Mouse (Mus musculus) forebrain, postnatal 0 days (tissue): Measurements from ENCODE around the gene Cpne5. TPM values are rescaled to one million over a fixed set of nuclear protein-coding genes. Genes with fewer than 3 reads are reported as not detected.

Experiments
- ATAC-seq: fragments of 200-750 bp; cut with Nextera tagmentation; 2 replicates; pipeline ENCODE4 v1.8.0; 2017; ENCODE audit warnings: mild to moderate bottlenecking, moderate library complexity
- DNase-seq: peaks from one replicate; pipeline ENCODE4 v3.0.0-alpha.2; 2015
- H3K27ac ChIP-seq: fragments of 300-500 bp; sonication (generic); 2 replicates; pipeline ENCODE4 v1.5.1; 2014; ENCODE audit warnings: low read depth, mild to moderate bottlenecking, antibody characterized with exemption, low read length, moderate library complexity, mixed read lengths
- H3K27me3 ChIP-seq: fragments of 300-500 bp; sonication (generic); 2 replicates; pipeline ENCODE4 v1.6.1; 2014; ENCODE audit warnings: mild to moderate bottlenecking, low read length, mixed read lengths; ENCODE audit not compliant: insufficient read depth
- H3K36me3 ChIP-seq: fragments of 300-500 bp; sonication (generic); 2 replicates; pipeline ENCODE4 v1.6.1; 2014; ENCODE audit warnings: mild to moderate bottlenecking, moderate library complexity; ENCODE audit not compliant: insufficient read depth
- H3K4me1 ChIP-seq: fragments of 300-500 bp; sonication (generic); 2 replicates; pipeline ENCODE4 v1.6.1; 2014; ENCODE audit warnings: antibody characterized with exemption; ENCODE audit not compliant: insufficient read depth
- H3K4me2 ChIP-seq: fragments of 300-500 bp; sonication (generic); 2 replicates; pipeline ENCODE4 v1.6.1; 2014; ENCODE audit warnings: low read depth, mild to moderate bottlenecking, moderate library complexity
- H3K4me3 ChIP-seq: fragments of 300-500 bp; sonication (generic); 2 replicates; pipeline ENCODE4 v1.5.1; 2014; ENCODE audit warnings: low read depth, low read length, mixed read lengths
- H3K9ac ChIP-seq: fragments of 300-500 bp; sonication (generic); 2 replicates; pipeline ENCODE4 v1.6.1; 2014; ENCODE audit warnings: mild to moderate bottlenecking
- H3K9me3 ChIP-seq: fragments of 300-500 bp; sonication (generic); 2 replicates; pipeline ENCODE4 v1.6.1; 2016; ENCODE audit warnings: low read length
- CTCF ChIP-seq: sonication (generic); IDR thresholded peaks from 2 replicates; pipeline ENCODE4 v1.5.1; 2016; ENCODE audit warnings: antibody characterized with exemption, control low read depth, low read depth
- WGBS: fragments of 180-500 bp; shearing (Covaris S2); extraction: QIAGEN DNeasy Blood & Tissue Kit; methylation state at CpG from one replicate; pipeline ENCODE4 v1.1.7; 2014; 5-methylcytosine and 5-hydroxymethylcytosine counted together
- polyA plus RNA-seq: library from polyadenylated mRNA; unstranded; fragments of >200 nt; fragmentation: Nextera tagmentation; extraction: Ambion mirVana; gene quantifications from 2 replicates; pipeline ENCODE4 v1.2.1, GENCODE M21; 2015
- total RNA-seq: library from RNA; depleted of rRNA; stranded (reverse); fragments of >200 nt; gene quantifications from 2 replicates; pipeline ENCODE4 v1.2.3, GENCODE M21; 2014

Cpne5 gene
- total and polyA plus RNA-seq, 2 experiments from 2014 or later = 60.0 to 61.6 TPM

- TF ChIP-seq CTCF = no peak
- H3K4me2 ChIP-seq = no peak overlapping the region
- H3K9me3 ChIP-seq = no peaks in the 10 kb centered on the region
- no peaks in the 10 kb centered on the region for H3K36me3 ChIP-seq
- 0 out of 2 replicates have a peak, but pooled peaks cover 4% of the 10 kb centered on the region for H3K4me1 ChIP-seq
- ATAC-seq = no peak
- no peaks in the 10 kb centered on the region for H3K27me3 ChIP-seq
- 93% methylated on average over 15 of the region's 15 CpGs for WGBS
- no peak overlapping the region for H3K4me3 ChIP-seq
- H3K27ac ChIP-seq = no peak overlapping the region
- no peak for DNase-seq
- no peak overlapping the region for H3K9ac ChIP-seq
These were observed 79.1 kb downstream of the Cpne5 start for GRCm38 (mm10) chr17:29158899-29159298.

GRCm38 (mm10) chr17:29156866-29157265 is 81.1 kb downstream of the Cpne5 start:
- no peak for TF ChIP-seq CTCF
- Histone ChIP-seq H3K9ac (no peak overlapping the region), H3K36me3 (no peaks in the 10 kb centered on the region), H3K4me2 (no peak overlapping the region), H3K4me1 (0 out of 2 replicates have a peak, but pooled peaks cover 4% of the 10 kb centered on the region), H3K27ac (no peak overlapping the region), H3K4me3 (no peak overlapping the region), H3K9me3 (no peaks in the 10 kb centered on the region), H3K27me3 (no peaks in the 10 kb centered on the region)
- ATAC-seq (no peak), DNase-seq (no peak)
- 92% methylated on average over 8 of the region's 8 CpGs for WGBS

- peak; percentile 14; the same call in 1 of the 2 replicates for ATAC-seq
- DNase-seq = no peak
- no peak overlapping the region for H3K4me3 ChIP-seq
- H3K4me1 ChIP-seq = 0 out of 2 replicates have a peak, but pooled peaks cover 4% of the 10 kb centered on the region
- H3K27me3 ChIP-seq = no peaks in the 10 kb centered on the region
- no peak overlapping the region for H3K4me2 ChIP-seq
- TF ChIP-seq CTCF = no peak
- H3K36me3 ChIP-seq = no peaks in the 10 kb centered on the region
- H3K9ac ChIP-seq = no peak overlapping the region
- peak overlapping the region; percentile 23 for H3K27ac ChIP-seq
- WGBS = 75% methylated on average over 16 of the region's 16 CpGs
- H3K9me3 ChIP-seq = no peaks in the 10 kb centered on the region
These were observed 81.6 kb downstream of the Cpne5 start for GRCm38 (mm10) chr17:29156396-29156795.

- H3K4me2 ChIP-seq = no peak overlapping the region
- H3K27ac ChIP-seq = peak overlapping the region; percentile 23; the same call in 1 of the 2 replicates
- ATAC-seq (peak; percentile 71), DNase-seq (peak; percentile 52)
- WGBS = 45% methylated on average over 12 of the region's 12 CpGs
- H3K36me3 ChIP-seq = no peaks in the 10 kb centered on the region
- no peak for TF ChIP-seq CTCF
- H3K9me3 ChIP-seq = no peaks in the 10 kb centered on the region
- H3K27me3 ChIP-seq = no peaks in the 10 kb centered on the region
- no peak overlapping the region for H3K4me3 ChIP-seq
- H3K9ac ChIP-seq = no peak overlapping the region
- 0 out of 2 replicates have a peak, but pooled peaks cover 4% of the 10 kb centered on the region for H3K4me1 ChIP-seq
These were observed 82.4 kb downstream of the Cpne5 start for GRCm38 (mm10) chr17:29155355-29156135.

GRCm38 (mm10) chr17:29154247-29154646 is 83.7 kb downstream of the Cpne5 start:
- H3K27ac ChIP-seq = no peak overlapping the region
- H3K9ac ChIP-seq = no peak overlapping the region
- H3K27me3 ChIP-seq = no peaks in the 10 kb centered on the region
- WGBS = 75% methylated on average over 13 of the region's 13 CpGs
- H3K4me1 ChIP-seq = 0 out of 2 replicates have a peak, but pooled peaks cover 4% of the 10 kb centered on the region
- H3K9me3 ChIP-seq = no peaks in the 10 kb centered on the region
- no peaks in the 10 kb centered on the region for H3K36me3 ChIP-seq
- DNase-seq (no peak), ATAC-seq (no peak)
- TF ChIP-seq CTCF = no peak
- no peak overlapping the region for H3K4me3 ChIP-seq
- no peak overlapping the region for H3K4me2 ChIP-seq

- ATAC-seq (no peak), DNase-seq (no peak)
- H3K4me3 ChIP-seq = no peak overlapping the region
- TF ChIP-seq CTCF = no peak
- WGBS = 84% methylated on average over 5 of the region's 5 CpGs
- H3K27ac ChIP-seq = no peak overlapping the region
- no peaks in the 10 kb centered on the region for H3K36me3 ChIP-seq
- H3K9me3 ChIP-seq = no peaks in the 10 kb centered on the region
- 0 out of 2 replicates have a peak, but pooled peaks cover 4% of the 10 kb centered on the region for H3K4me1 ChIP-seq
- H3K4me2 ChIP-seq = no peak overlapping the region
- H3K9ac ChIP-seq = no peak overlapping the region
- H3K27me3 ChIP-seq = no peaks in the 10 kb centered on the region
These were observed 85.4 kb downstream of the Cpne5 start for GRCm38 (mm10) chr17:29152547-29152946.

- no peaks in the 10 kb centered on the region for H3K4me1 ChIP-seq
These were observed 88.2 kb downstream of the Cpne5 start for GRCm38 (mm10) chr17:29149766-29150165.

More at GRCm38 (mm10) chr17:29149766-29150165, 88.2 kb downstream of the Cpne5 start:
- Histone ChIP-seq H3K9ac (no peak overlapping the region), H3K4me3 (no peak overlapping the region), H3K27me3 (no peaks in the 10 kb centered on the region), H3K27ac (no peak overlapping the region), H3K36me3 (no peaks in the 10 kb centered on the region), H3K4me2 (no peak overlapping the region), H3K9me3 (no peaks in the 10 kb centered on the region)
- DNase-seq (no peak), ATAC-seq (no peak)
- 56% methylated on average over 7 of the region's 7 CpGs for WGBS
- no peak for TF ChIP-seq CTCF
